Mouse (Mus musculus) right cerebral cortex, postnatal 36 days (tissue): ENCODE data around the gene Ahdc1.
A peak's percentile ranks its signal among the peaks of the same experiment; 100 is the strongest.

Experiments
- DNase-seq, 2 experiments: peaks; one replicate each; pipeline ENCODE4 v3.0.0; 2022; ENCODE audit warnings: low spot score in 2 of 2, mixed read lengths in 1 of 2

Ahdc1 gene

GRCm38 (mm10) chr4:133101751-133102150, 90.7 kb downstream of the Ahdc1 start:
- DNase-seq, result no peak

GRCm38 (mm10) chr4:133103525-133104193, 92.6 kb downstream of the Ahdc1 start:
- DNase-seq, result no peak

- no peak for DNase-seq
Measured at GRCm38 (mm10) chr4:133104194-133104569, 93.1 kb downstream of the Ahdc1 start.

GRCm38 (mm10) chr4:133106691-133107090, 95.6 kb downstream of the Ahdc1 start:
- no peak for DNase-seq

- DNase-seq, result no peak
Measured at GRCm38 (mm10) chr4:133107788-133108281, 96.8 kb downstream of the Ahdc1 start.

GRCm38 (mm10) chr4:133108481-133109334, 97.6 kb downstream of the Ahdc1 start:
- no peak for DNase-seq

- DNase-seq, result no peak
Measured at GRCm38 (mm10) chr4:133109335-133109801, 98.3 kb downstream of the Ahdc1 start.

GRCm38 (mm10) chr4:133112175-133112838, 101.2 kb downstream of the Ahdc1 start:
- no peak for DNase-seq

- DNase-seq, result no peak
Measured at GRCm38 (mm10) chr4:133113351-133113882, 102.4 kb downstream of the Ahdc1 start.

- DNase-seq, result no peak
Measured at GRCm38 (mm10) chr4:133114762-133115161, 103.7 kb downstream of the Ahdc1 start.

- no peak for DNase-seq
Measured at GRCm38 (mm10) chr4:133115721-133116429, 104.8 kb downstream of the Ahdc1 start.

- no peak for DNase-seq
Measured at GRCm38 (mm10) chr4:133116756-133117470, 105.9 kb downstream of the Ahdc1 start.

GRCm38 (mm10) chr4:133117556-133118411, 106.7 kb downstream of the Ahdc1 start:
- no peak for DNase-seq

- DNase-seq, result no peak
Measured at GRCm38 (mm10) chr4:133118775-133119375, 107.8 kb downstream of the Ahdc1 start.

GRCm38 (mm10) chr4:133119579-133119978, 108.5 kb downstream of the Ahdc1 start:
- no peak for DNase-seq

- DNase-seq, result peak in 1 of 2 experiments; percentile 42
Measured at GRCm38 (mm10) chr4:133120833-133121321, 109.8 kb downstream of the Ahdc1 start.

GRCm38 (mm10) chr4:133121416-133121815, 110.4 kb downstream of the Ahdc1 start:
- no peak for DNase-seq

GRCm38 (mm10) chr4:133121974-133122637, 111.0 kb downstream of the Ahdc1 start:
- DNase-seq, result no peak
